Mouse (Mus musculus): ENCODE data around the gene Ttbk2. TPM values are rescaled to one million over a fixed set of nuclear protein-coding genes. Genes with fewer than 3 reads are reported as not detected.

Ttbk2 gene
- polyA plus RNA-seq (2015; fragmentation: Nextera tagmentation; extraction: Ambion mirVana) = 9.3 and 9.8 TPM in 2 replicates

DNA sequence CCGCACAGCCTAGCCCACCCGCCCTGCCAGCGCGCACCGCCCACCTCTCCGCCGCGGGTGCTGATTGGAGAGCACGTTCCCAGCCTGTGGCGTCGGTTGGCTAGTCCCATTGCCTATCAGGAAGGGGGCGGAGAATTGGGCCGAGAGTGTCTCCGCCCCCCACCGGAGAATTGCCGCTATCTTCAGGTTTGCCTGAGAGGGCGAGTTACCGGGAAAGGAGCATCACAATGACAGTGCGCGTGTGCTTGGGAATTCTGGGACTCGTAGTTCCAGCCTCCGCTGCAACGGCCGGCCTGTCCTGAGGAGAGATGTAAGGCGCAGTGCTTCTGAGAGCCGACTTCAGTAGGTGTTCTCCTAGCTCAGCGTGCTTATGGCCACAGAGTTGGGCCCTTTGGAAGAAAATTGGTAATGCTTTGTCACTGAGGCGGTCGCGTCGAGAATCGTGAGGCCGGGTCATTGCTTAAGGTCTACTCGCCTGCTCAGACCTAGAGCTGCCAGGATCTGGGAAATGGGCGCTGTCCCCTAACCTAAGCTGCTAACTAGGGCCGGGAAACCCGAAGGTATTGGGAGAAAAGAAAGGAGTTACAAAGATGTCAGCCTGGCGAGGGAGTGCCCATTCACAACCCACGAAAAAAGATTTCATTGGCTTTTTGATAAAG lies at the start of gene Ttbk2:
Ttbk2 (minus strand) TSS at position 181 of the 659 bp plus-strand sequence.
- ATAC-seq = peak; percentile 100
- H3K9me3 ChIP-seq (replicated peaks) = no peaks in the 10 kb centered on the region
- H3K27me3 ChIP-seq = no peaks in the 10 kb centered on the region
- H3K4me2 ChIP-seq = peak within 1 kb of the TSS; percentile 72
- WGBS = 1% methylated on average over 38 of the region's 39 CpGs
- H3K4me1 ChIP-seq = peaks cover 26% of the 10 kb centered on the region
- H3K27ac ChIP-seq = peak within 1 kb of the TSS; percentile 80
- peak within 1 kb of the TSS; percentile 87 for H3K9ac ChIP-seq
- H3K4me3 ChIP-seq = peak within 1 kb of the TSS; percentile 93
- no peaks in the 10 kb centered on the region for H3K36me3 ChIP-seq (ENCODE audit: poor library complexity, severe bottlenecking)

DNA sequence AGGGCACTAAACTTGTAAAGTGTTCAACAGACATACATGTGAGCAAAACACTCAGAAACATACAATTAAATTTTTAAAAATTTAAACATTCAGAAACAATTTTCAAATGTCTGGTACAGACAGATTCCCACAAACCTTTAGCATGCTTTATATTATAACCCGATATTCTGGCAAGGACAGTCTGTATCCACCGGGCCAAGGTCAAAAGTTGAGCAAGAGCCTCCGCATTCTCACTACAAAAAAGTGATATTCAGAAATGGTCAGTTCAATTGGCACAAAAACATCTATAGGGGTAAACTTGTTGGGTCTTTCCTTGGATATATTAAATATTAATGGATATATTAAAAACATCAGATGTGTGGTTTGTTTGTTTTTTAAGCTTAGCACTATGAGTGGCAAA lies 46.0 kb upstream of the Ttbk2 start:
- Histone ChIP-seq H3K4me3 (no peak overlapping the region), H3K9me3 (replicated peaks) (no peaks in the 10 kb centered on the region), H3K9ac (no peak overlapping the region), H3K4me1 (no peaks in the 10 kb centered on the region), H3K27ac (no peak overlapping the region), H3K27me3 (no peaks in the 10 kb centered on the region), H3K36me3 (ENCODE audit: poor library complexity, severe bottlenecking) (peaks cover 78% of the 10 kb centered on the region), H3K4me2 (no peak overlapping the region)
- no peak for ATAC-seq
- WGBS = 97% methylated on average over 3 of the region's 3 CpGs

DNA sequence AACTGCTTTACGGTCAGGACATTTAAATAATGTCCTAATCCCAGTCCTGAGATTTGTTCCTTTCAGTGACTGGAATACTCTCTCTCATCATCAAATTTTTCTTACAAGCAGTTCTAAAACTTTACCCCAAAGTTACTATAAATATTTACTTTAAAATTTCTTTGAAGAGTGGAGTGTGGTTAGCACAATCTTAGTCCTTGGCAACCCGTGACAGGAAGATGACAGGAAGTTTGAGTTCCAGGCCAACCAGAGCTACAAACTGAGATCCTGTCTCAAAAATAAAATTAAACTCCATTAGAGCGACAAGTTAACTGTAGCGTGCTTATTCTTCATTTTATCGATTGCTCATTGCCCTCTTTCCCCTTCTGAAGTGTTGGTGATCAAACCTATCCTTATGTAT lies 37.2 kb upstream of the Ttbk2 start:
- Histone ChIP-seq H3K4me3 (no peak overlapping the region), H3K27ac (no peak overlapping the region), H3K9ac (no peak overlapping the region), H3K36me3 (ENCODE audit: poor library complexity, severe bottlenecking) (peaks cover 47% of the 10 kb centered on the region), H3K4me2 (no peak overlapping the region), H3K27me3 (no peaks in the 10 kb centered on the region), H3K9me3 (replicated peaks) (no peaks in the 10 kb centered on the region), H3K4me1 (no peaks in the 10 kb centered on the region)
- no peak for ATAC-seq
- WGBS = 93% methylated on average over 5 of the region's 5 CpGs

DNA sequence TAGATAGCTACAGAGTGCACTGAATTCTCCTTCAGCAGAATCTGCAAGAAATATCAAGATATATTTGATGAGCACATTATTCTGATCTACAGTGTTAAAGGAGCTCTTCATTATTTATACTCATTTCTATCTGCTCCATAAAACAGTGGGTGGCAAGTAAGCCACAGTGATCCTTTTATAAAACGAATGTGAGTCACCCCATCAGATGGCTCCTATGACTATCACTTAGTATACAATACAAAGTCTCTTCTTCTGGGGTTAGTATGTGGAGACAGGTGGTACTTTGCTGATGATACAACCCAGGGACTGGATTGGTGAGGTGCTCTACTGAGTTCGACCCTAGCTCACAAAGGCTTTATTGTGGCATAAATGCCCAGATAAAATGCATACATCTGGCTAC lies 22.8 kb upstream of the Ttbk2 start:
- Histone ChIP-seq H3K27ac (no peak overlapping the region), H3K4me3 (no peak overlapping the region), H3K36me3 (ENCODE audit: poor library complexity, severe bottlenecking) (peaks cover 69% of the 10 kb centered on the region), H3K9me3 (replicated peaks) (no peaks in the 10 kb centered on the region), H3K27me3 (no peaks in the 10 kb centered on the region), H3K4me2 (no peak overlapping the region), H3K9ac (no peak overlapping the region), H3K4me1 (peaks cover 2% of the 10 kb centered on the region; the same call in 1 of the 2 replicates)
- no peak for ATAC-seq
- 82% methylated on average over 2 of the region's 2 CpGs for WGBS

DNA sequence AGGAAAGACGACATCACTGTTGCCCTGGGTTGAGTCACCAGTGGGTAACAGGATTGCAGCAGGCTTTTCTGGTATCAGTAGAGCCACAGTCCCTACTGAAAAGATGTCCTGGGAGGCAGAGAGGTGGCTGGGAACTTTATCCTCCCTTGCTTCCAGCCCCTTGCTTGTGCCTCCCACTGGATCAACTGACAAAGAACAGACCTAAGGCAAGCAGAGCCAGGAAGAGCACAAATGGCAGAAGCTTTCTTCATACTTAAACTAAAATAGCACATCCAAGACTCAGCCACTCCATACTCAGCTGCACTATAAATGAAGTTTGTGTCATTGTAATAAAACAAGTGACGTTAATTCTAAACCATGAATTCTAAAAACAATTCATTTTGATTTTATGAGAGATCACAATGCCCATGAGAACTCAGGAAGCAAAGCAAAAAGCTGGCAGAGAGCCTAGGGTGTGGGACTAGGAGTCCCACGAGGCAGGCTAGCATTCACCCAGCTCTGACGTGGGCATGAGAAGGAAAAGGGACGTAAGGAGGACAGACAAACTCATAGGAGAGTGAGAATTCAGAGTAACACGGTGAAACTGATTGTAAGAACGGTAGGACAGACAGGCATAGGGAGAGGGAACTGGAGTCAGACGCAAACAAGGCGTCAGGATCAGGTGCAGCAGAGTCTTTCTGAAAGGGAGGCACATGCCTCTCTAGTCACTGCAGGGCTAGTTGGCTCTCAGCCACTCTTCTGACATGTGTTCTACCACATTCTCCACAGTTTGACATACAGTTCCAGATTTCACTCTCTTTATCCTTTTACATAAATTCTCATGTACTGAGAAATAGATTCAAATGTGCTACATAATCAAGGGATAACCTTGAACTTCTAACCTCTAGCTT lies 21.3 kb upstream of the Ttbk2 start:
- Histone ChIP-seq H3K9ac (no peak overlapping the region), H3K36me3 (ENCODE audit: poor library complexity, severe bottlenecking) (peaks cover 68% of the 10 kb centered on the region), H3K4me3 (no peak overlapping the region), H3K9me3 (replicated peaks) (no peaks in the 10 kb centered on the region), H3K4me1 (peaks cover 2% of the 10 kb centered on the region; the same call in 1 of the 2 replicates), H3K27me3 (no peaks in the 10 kb centered on the region), H3K27ac (no peak overlapping the region), H3K4me2 (no peak overlapping the region)
- whole genome bisulfite sequencing = 80% methylated on average over 9 of the region's 9 CpGs
- no peak for ATAC-seq

DNA sequence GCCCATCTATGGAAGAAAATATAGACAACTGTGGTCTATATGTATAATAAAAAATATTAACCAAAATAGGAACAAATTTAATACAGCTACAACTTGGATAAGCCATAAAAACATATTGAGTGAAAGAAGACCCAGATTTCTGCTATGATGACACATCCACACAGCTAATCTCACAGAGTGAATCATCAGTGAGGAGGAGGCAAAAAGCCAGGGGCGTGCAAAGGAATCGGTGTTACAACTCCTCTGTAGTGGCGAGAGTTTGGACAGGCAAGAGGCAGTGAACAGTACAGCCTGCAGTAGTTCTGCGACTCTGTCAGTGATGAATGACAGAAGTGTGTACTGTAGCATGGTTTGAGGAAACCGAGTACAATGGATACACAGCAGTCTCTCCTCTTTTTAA lies 16.9 kb upstream of the Ttbk2 start:
- H3K4me3 ChIP-seq = no peak overlapping the region
- ATAC-seq = no peak
- 93% methylated on average over 5 of the region's 5 CpGs for WGBS
- peaks cover 58% of the 10 kb centered on the region for H3K36me3 ChIP-seq (ENCODE audit: poor library complexity, severe bottlenecking)
- H3K9ac ChIP-seq = no peak overlapping the region
- no peaks in the 10 kb centered on the region for H3K9me3 ChIP-seq (replicated peaks)
- no peak overlapping the region for H3K27ac ChIP-seq
- peaks cover 2% of the 10 kb centered on the region; the same call in 1 of the 2 replicates for H3K4me1 ChIP-seq
- no peaks in the 10 kb centered on the region for H3K27me3 ChIP-seq
- H3K4me2 ChIP-seq = no peak overlapping the region

DNA sequence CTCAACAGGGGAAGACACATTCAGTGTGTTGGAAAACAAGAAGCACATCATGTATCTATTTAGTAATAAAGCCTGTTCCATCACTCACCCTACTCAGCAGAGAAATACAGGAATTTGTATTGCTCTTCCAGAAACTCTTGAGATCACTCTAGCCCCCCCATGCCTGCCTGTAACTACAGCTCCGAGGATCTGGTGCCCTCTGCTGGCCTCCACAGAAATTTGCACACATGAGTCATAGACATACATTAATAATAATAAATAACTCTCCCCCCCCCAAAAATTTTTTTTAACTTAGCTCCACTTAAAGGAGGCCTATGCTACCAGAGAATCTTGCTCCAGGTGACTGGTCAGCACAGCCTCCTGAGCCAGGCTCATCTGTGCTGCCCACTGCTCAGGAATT lies 16.2 kb upstream of the Ttbk2 start:
- no peak overlapping the region for H3K27ac ChIP-seq
- H3K27me3 ChIP-seq = no peaks in the 10 kb centered on the region
- no peak for ATAC-seq
- peaks cover 2% of the 10 kb centered on the region; the same call in 1 of the 2 replicates for H3K4me1 ChIP-seq
- peaks cover 58% of the 10 kb centered on the region for H3K36me3 ChIP-seq (ENCODE audit: poor library complexity, severe bottlenecking)
- H3K9me3 ChIP-seq (replicated peaks) = no peaks in the 10 kb centered on the region
- H3K4me2 ChIP-seq = no peak overlapping the region
- WGBS = 32% methylated on average over 1 of the region's 1 CpGs
- H3K4me3 ChIP-seq = no peak overlapping the region
- H3K9ac ChIP-seq = no peak overlapping the region

DNA sequence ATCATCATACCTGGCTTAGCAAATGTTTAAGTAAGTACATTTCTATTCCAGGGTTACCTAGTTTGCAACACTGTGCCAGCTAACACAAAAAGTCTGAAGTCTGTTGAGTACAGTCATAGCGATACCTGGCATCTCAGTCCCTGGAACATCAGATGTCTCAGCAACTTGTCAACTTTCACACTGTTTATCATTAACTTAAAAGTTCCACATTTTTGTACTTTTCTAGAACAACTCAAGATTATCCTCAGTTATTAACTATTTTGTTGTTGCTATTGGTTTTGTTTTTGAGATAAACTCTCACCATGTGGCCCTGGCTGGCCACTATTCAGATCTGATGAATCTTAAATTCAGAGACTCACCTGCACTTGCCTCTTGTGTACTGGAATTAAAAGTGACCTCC lies 13.0 kb upstream of the Ttbk2 start:
- H3K27me3 ChIP-seq = no peaks in the 10 kb centered on the region
- H3K27ac ChIP-seq = no peak overlapping the region
- no peak overlapping the region for H3K4me2 ChIP-seq
- H3K9me3 ChIP-seq (replicated peaks) = no peaks in the 10 kb centered on the region
- peaks cover 52% of the 10 kb centered on the region for H3K36me3 ChIP-seq (ENCODE audit: poor library complexity, severe bottlenecking)
- no peak overlapping the region for H3K4me3 ChIP-seq
- H3K4me1 ChIP-seq = no peaks in the 10 kb centered on the region
- ATAC-seq = no peak
- H3K9ac ChIP-seq = no peak overlapping the region
- 95% methylated on average over 1 of the region's 1 CpGs for WGBS

DNA sequence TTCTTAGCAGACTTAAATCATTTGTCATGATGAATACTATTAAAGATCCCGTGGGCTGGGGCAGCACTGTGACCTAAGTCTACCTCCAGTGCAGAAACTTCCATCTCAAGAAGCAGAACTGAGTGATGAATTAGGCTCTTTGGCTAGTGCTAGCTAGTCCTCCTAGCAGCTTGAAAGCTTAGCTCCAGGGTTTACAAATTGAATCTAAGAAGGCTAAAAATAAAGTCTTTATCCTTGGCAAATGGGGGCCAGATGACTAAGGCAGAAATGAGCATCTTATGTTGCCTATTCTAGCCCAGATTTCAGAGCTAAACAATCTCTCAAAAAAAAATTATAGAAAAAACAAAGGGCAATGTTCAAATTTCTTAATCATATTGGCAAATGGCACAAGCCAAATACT lies 10.3 kb upstream of the Ttbk2 start:
- no peaks in the 10 kb centered on the region for H3K27me3 ChIP-seq
- H3K9ac ChIP-seq = no peak overlapping the region
- H3K27ac ChIP-seq = no peak overlapping the region
- H3K9me3 ChIP-seq (replicated peaks) = no peaks in the 10 kb centered on the region
- H3K4me3 ChIP-seq = no peak overlapping the region
- H3K4me2 ChIP-seq = no peak overlapping the region
- WGBS = 94% methylated on average over 1 of the region's 1 CpGs
- H3K4me1 ChIP-seq = no peaks in the 10 kb centered on the region
- no peak for ATAC-seq
- peaks cover 41% of the 10 kb centered on the region for H3K36me3 ChIP-seq (ENCODE audit: poor library complexity, severe bottlenecking)

DNA sequence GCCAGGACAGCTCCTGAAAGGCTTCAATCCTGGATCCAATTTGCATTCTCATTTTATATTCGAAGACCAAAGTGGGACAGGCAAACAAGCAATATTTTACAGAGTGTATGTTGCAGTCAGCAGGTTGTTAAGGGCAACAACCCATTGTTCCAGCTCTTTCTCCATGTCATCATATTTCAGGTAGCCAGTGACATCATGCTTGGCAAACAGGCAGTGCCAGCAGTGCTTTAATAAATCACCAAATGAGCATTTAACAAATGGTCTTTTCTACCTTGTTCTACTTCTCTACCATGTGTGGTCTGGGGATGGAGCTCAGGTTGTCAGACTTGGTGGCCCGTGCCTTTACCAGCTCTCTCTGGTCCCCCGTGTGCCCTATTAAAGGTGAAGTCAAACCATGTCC lies 7.7 kb upstream of the Ttbk2 start:
- Histone ChIP-seq H3K4me3 (no peak overlapping the region), H3K36me3 (ENCODE audit: poor library complexity, severe bottlenecking) (peaks cover 26% of the 10 kb centered on the region), H3K9ac (no peak overlapping the region), H3K4me1 (no peaks in the 10 kb centered on the region), H3K27me3 (no peaks in the 10 kb centered on the region), H3K9me3 (replicated peaks) (no peaks in the 10 kb centered on the region), H3K27ac (no peak overlapping the region), H3K4me2 (no peak overlapping the region)
- WGBS = 87% methylated on average over 3 of the region's 3 CpGs
- ATAC-seq = no peak

DNA sequence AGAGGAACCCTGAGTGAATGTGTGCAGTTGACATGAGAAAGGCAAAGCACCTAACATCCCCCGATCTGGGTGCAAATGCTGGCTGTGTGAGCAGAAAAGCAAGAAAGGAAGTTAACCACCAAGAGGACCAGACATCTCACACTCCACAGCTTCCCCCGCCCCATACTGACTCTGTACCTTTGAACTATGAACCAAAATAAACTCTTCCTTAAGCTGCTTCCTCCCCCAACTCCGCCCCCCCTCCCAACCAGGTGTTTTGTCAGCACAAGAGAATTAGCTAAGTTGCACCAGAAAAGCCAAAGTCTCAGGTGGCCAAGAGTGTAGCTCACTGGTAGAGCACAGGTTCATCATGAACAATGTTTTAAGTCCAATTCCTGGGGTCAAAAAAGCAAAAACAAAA lies 2.7 kb upstream of the Ttbk2 start:
- no peak overlapping the region for H3K27ac ChIP-seq
- H3K36me3 ChIP-seq (ENCODE audit: poor library complexity, severe bottlenecking) = no peaks in the 10 kb centered on the region
- H3K9ac ChIP-seq = no peak overlapping the region
- no peaks in the 10 kb centered on the region for H3K27me3 ChIP-seq
- no peak overlapping the region for H3K4me3 ChIP-seq
- no peaks in the 10 kb centered on the region for H3K9me3 ChIP-seq (replicated peaks)
- 86% methylated on average over 3 of the region's 3 CpGs for WGBS
- no peak for ATAC-seq
- no peak overlapping the region for H3K4me2 ChIP-seq
- H3K4me1 ChIP-seq = peaks cover 20% of the 10 kb centered on the region; the same call in 1 of the 2 replicates

DNA sequence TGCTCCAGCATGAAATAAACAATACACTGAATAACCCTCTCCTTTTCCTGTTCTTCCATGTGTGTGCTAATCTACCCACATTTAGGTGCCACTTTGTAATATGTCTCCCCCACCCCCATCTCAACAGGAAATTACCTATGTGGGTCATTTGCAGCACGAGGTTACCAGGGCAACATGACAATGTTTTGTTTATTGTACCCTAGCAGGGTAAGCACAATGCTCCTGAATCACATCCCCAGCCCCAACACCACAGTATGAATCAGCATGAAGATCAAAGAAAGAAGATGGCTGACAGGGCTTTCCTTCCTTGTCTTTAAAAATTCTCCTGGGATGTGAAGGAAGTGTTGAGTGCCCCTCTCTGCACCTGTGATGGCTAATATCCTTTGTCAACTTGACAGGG lies 2.2 kb upstream of the Ttbk2 start:
- no peaks in the 10 kb centered on the region for H3K27me3 ChIP-seq
- H3K4me2 ChIP-seq = no peak overlapping the region
- ATAC-seq = no peak
- no peak overlapping the region for H3K27ac ChIP-seq
- no peaks in the 10 kb centered on the region for H3K36me3 ChIP-seq (ENCODE audit: poor library complexity, severe bottlenecking)
- peaks cover 25% of the 10 kb centered on the region for H3K4me1 ChIP-seq
- H3K9me3 ChIP-seq (replicated peaks) = no peaks in the 10 kb centered on the region
- 36% methylated on average over 1 of the region's 1 CpGs for WGBS
- H3K4me3 ChIP-seq = no peak overlapping the region
- no peak overlapping the region for H3K9ac ChIP-seq
